Mouse (Mus musculus): ENCODE measurements around the gene Rasd1.
"Not testable (repeated sequence)": the region's sequence is repeated elsewhere in the genome, so short reads cannot be mapped to it uniquely, and the experiment has no call there.

Rasd1 gene

DNA sequence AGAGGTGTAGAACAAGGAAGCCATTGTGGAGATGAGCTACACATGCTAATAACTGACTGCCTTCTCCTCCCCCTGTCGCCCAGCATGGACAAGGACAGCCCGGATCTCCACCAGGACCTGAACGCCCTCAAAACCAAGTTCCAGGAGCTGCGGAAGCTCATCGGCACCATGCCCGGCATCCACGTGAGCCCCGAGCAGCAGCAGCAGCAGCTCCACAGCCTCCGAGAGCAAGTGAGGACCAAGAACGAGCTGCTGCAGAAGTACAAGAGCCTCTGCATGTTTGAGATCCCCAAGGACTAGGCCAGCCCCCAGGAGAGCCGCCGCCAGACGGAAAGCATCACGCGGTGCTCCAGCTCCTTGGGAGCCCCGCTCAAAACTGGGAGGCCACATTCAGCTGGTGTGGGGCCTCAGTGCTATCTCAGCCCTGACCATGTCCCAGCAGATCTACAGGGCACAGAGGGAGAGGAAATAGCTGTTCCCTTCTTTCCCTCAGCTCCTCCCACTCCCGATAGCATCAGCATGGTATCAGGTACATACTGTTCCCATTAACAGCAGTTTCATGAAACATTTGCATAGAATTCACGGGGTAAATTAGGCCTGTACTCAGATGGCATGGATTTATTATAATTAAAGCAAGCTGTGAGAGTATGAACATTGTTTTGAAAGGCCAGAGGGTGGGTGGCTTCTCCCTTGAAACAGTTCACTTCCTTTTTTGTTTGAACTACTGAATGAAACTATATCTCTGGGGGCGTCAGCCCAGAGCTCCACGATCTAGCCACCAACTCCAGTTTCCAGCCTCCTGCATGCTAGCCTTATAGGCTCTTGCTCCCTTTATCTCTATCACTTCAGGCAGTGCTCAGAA is 4.0 kb downstream of the Rasd1 start:
- no peak for DNase-seq

DNA sequence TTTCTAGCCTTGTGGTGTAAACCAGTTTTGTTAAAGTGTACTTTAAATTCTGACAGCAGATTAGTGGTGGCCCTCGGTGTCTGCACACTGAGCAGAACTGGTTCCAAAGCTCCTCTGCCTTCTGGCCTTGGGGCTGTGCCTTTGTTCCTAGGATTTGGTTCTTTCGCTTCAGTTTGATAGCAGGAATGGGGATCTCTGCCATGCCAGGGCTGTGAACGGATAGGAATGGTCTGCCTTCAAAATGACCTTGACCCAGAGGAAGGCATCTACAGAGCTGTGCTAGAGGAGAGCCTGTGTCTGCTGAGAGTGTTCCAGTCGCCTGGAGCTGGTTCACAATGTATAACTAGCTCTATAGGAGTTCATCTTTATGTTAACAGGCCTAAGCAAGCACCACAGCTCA is 5.3 kb downstream of the Rasd1 start:
- DNase-seq = no peak

DNA sequence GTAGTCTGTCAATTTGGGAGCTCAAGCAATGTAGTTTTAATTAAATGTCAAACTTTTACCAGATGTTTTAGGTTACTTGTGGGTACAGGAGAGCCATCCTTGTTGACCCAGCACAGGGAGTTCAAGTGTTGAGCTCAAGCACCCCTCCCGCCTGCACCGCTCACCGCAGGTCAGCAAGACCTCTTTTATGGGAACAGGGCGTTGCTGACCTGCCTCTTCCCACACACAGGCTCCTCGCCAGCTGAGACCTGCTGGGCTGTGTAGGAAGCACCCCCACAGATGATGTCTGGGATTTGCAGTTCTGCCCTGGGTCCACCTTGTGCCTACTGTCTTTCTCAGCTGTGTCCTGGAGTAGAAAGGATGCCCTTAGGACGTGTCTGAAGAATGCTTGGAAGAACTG is 8.0 kb downstream of the Rasd1 start:
- DNase-seq = no peak

- no peak for DNase-seq
These were observed 11.9 kb downstream of the Rasd1 start for GRCm38 (mm10) chr11:59952892-59953291.

GRCm38 (mm10) chr11:59948401-59948767 is 16.4 kb downstream of the Rasd1 start:
- DNase-seq = no peak

GRCm38 (mm10) chr11:59947752-59948400 is 16.9 kb downstream of the Rasd1 start, which contains the start of gene Med9:
Med9 (plus strand) TSS chr11:59948206.
- peak; percentile 88 for DNase-seq

- not testable (repeated sequence) for DNase-seq
These were observed 19.9 kb downstream of the Rasd1 start for GRCm38 (mm10) chr11:59944855-59945254.

DNA sequence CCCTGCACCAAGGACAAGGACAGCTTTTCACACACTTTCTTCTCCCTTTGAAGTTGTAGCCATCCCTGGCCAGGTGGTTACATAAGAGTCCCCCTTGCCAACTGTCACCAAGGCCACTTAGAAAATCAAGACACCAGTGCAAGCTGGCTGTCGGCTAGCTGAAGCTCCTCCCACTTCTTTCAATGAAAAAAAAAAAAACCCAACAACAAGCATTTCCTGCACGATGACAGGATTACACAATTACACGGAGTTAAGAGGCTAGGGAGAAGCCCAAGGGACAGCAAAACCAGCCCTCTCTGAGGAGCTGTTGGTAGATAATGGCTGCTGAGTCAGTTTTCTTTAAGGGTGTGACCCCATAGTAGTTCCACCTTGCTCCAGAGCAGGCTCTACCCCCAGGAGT is 23.4 kb downstream of the Rasd1 start:
- no peak for DNase-seq

DNA sequence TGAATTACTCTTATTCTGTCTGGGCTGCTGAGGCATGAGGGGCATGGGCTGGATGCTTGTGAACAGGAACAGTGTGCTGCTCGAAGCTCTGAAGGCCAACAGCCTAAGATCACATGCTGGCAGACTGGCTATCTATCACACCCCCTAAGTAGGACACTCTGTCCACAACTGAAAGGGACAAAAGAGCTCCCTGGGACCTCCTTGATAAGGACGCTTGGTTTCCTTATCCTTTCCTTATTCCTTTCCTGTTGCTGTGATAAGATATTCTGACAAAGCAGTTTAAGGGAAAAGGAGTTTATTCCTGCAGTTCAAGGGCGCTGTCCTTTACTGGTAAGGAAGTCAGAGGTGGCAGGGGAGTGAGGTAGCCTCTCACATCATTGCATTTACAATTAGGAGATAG is 24.1 kb downstream of the Rasd1 start:
- no peak for DNase-seq

- DNase-seq = no peak
These were observed 24.9 kb downstream of the Rasd1 start for GRCm38 (mm10) chr11:59939821-59940220.

GRCm38 (mm10) chr11:59937615-59938014 is 27.1 kb downstream of the Rasd1 start:
- DNase-seq = no peak

- no peak for DNase-seq
These were observed 27.7 kb downstream of the Rasd1 start for GRCm38 (mm10) chr11:59937023-59937422.

DNA sequence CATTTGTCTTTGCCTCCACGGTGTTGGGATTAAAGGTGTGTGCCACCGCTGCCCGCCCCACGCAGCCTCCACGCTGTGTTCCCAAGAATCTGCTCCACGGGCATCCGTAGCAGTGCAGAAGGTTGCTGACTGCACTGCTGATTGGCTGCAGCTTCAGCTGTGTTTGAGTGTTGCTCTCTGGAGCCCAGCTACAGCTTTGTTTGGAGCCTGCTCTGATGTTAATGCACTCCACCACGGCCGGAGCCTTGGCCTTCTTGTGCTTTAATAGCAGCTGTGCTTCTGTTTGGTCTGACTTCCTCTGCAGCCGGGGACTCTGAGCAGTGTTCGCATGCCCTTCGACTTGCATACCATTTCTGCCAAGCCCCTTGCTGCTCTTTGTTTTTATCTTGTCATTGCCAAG is 30.8 kb downstream of the Rasd1 start:
- DNase-seq = no peak

DNA sequence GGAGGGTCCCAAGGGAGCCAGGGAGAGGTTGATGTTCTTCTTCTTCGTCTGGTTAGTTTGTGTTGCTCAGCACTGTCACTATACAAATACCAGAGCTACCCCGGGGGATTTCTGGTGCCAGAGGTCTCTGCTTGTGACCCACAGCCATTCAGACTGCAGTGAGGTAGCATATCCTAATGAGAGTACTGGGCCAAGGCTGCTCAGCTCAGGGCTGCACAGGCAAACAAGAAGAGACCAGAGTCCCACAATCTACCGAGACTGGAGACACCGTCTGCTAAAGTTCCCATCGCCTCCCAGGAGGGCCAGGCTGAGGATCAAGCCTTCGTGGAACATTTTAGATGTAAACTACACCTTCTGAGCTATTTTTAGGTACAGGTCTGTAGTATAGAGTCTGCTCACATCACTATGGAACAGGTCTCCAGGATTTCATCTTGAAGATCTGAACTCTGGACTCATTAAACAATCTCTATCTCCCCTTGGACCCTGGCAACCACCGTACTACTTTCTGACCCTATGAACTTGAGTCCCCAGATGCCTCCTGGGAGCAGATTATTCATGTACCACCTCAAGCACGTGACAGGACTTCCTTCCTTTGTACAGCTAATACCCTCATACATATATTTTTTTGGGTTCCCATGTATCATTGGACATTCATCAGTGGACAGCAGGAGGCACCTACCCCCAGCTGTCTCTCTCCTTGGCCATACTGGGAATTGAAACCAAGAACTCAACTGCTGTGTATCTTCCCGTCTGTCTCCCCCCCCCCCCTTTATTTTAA is 32.0 kb downstream of the Rasd1 start:
- no peak for DNase-seq

DNA sequence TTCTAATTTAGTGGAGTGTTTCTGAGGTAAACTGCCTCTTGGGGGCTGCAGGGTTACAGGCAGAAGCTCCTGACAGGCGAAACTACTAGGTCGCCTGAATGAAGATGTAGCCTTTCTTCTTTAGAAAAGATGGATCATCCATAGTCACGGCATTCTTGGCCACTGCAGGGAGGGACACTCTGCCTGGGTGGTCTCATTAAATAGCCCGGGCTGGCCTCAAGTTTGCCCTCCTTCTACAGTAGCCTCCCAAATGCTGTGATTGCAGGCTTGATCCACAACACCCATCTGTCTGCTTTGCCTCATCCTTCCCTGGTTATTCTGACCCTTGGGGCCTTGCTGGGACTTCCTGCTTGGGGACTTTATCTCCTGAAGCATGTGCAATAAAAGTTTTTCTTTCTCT is 34.7 kb downstream of the Rasd1 start:
- no peak for DNase-seq

- DNase-seq = no peak
These were observed 43.5 kb downstream of the Rasd1 start for GRCm38 (mm10) chr11:59921265-59921664.

GRCm38 (mm10) chr11:59920331-59920730 is 44.4 kb downstream of the Rasd1 start:
- no peak for DNase-seq

DNA sequence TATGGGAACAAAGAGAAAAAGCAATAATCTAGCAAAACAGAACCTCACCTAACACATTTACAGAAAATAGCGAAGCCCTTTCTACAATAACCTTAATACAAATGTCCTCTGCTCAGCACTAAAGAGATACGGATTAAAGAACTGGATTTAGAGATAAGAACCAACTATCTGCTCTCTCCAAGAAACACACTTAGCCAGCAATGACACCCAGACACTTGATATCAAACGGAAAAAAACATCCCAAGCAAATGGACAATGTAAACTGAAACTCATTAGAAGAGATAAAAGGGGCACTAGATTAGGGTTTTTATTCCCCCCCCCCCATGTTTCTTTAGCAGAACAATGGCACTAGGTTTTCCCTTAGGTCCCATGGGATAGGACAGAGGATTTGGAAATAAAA is 45.3 kb downstream of the Rasd1 start:
- no peak for DNase-seq

- no peak for DNase-seq
These were observed 46.7 kb downstream of the Rasd1 start for GRCm38 (mm10) chr11:59918014-59918413.

DNA sequence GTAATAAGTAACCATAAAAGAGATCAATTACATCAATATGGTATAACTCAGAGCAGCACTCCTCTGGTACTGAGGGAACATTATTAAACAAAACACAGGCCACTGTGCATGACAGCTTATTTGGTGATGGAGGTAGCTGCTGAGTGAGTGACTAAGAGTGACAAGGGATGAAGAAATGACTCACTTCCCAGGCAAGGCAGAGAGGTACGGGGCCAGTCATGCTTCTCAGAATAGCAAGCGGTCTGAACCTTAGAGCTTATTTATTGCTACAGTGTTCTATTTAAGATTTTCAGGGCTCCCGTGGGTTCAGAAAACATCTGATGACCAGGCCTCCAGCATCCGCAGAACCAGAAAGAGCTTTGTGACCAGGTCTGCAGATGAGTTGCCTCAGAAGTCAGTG is 51.0 kb downstream of the Rasd1 start:
- DNase-seq = no peak
